Mouse (Mus musculus) megakaryocyte, embryonic 14.5 days (primary cell): ENCODE data around the gene Syna.

Source experiments
- FLI1 ChIP-seq: IDR thresholded peaks from 2 replicates; pipeline ENCODE4 v1.6.1; 2012; ENCODE audit warnings: low read length, inconsistent platforms, mixed read lengths
- GATA1 ChIP-seq: IDR thresholded peaks from 3 replicates; pipeline ENCODE4 v1.6.1; 2012; ENCODE audit warnings: mixed read lengths, low read length, inconsistent platforms, borderline replicate concordance

DNA sequence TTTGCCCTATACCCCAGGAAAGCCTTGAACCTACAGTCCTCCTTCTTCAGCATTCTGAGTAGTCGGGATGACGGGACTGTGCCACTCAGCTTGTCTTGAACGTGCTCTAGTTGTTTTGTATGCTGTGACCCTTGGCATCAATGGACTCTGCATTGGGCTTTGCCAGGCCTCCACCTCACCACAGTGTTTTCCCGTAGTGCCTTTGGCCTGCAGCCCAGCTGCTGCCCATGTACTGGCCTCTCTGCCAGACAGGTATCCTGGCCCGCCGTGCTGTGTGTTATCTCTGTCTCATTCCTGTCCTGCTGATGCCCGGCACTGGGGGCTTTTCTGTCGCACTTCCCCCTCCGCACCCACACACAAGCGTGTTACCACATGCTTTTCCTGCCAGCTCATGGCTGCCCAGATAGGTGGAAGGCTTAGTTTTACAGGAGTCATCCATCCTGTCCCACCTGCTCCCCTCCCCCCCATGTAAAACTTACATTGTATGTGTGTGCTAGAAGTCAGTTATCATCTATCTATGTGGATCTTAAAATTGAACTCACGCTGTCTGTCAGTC is 32.1 kb upstream of the Syna start:
- TF ChIP-seq GATA1 (no peak), FLI1 (no peak)
